Comparison of ENCODE assay signal across 16 mouse cellular contexts in genomic region chr1:90758091-90758673, GRCm38 (mm10).
A peak's percentile ranks its signal among the peaks of the same experiment; 100 is the strongest.
DNase-seq lines count a peak whose midpoint lies in the region; ATAC-seq and TF ChIP-seq lines count a peak whose summit lies in the region.
"Had no signal": no experiment of that assay in that cellular context is flagged by ENCODE, and none has a peak within 500 bp of the region (broad histone marks: within the 10 kb centered on the region; RNA-seq: fewer than 3 reads in every experiment).

No protein-coding gene starts in this region.

- no peak for TF ChIP-seq EP300 in lung, postnatal 0 days (IDR thresholded peaks at IDR 0.05)

- H3K4me2 ChIP-seq in lung, postnatal 0 days (replicated peaks; ENCODE audit: low read depth, low read length), result no peak overlapping the region
- no peak overlapping the region for H3K4me2 ChIP-seq in heart, embryonic 12.5 days
- H3K4me2 ChIP-seq: neural tube, embryonic 12.5 days had no signal

- no peak overlapping the region for H3K9ac ChIP-seq in lung, postnatal 0 days (replicated peaks; ENCODE audit: low read depth)
- no peak overlapping the region for H3K9ac ChIP-seq in heart, embryonic 12.5 days
- H3K9ac ChIP-seq: liver, embryonic 14.5 days; neural tube, embryonic 12.5 days had no signal

- no peaks in the 10 kb centered on the region for H3K36me3 ChIP-seq in lung, postnatal 0 days (ENCODE audit: insufficient read depth, low read length)
- H3K36me3 ChIP-seq in heart, embryonic 12.5 days, result no peaks in the 10 kb centered on the region
- no peaks in the 10 kb centered on the region for H3K36me3 ChIP-seq in kidney, adult 2 months (ENCODE audit: control insufficient read depth, insufficient read depth, low read length)
- H3K36me3 ChIP-seq: embryonic facial prominence, embryonic 10.5 days; hindbrain, embryonic 10.5 days; neural tube, embryonic 12.5 days had no signal

- H3K4me3 ChIP-seq in lung, postnatal 0 days (ENCODE audit: low read depth, low read length), result no peak overlapping the region
- no peak overlapping the region for H3K4me3 ChIP-seq in lung, adult 2 months (replicated peaks; ENCODE audit: extremely low read depth, low read depth, low read length)
- no peak overlapping the region for H3K4me3 ChIP-seq in heart, embryonic 12.5 days
- no peak overlapping the region for H3K4me3 ChIP-seq in kidney, adult 2 months (ENCODE audit: insufficient read depth, low read depth, low read length)
- H3K4me3 ChIP-seq: embryonic facial prominence, embryonic 10.5 days; hindbrain, embryonic 10.5 days; neural tube, embryonic 12.5 days had no signal

- peak; percentile 73 for DNase-seq in lung, postnatal 0 days (ENCODE audit: low spot score)
- DNase-seq in lung, adult 2 months, result no peak
- peak; percentile 59 for DNase-seq in kidney, adult 2 months
- peak; percentile 48 for DNase-seq in lung, postnatal 10 days
- DNase-seq in frontal cortex, postnatal 14 days (ENCODE audit: low spot score in 2 of 2), result no peak
- DNase-seq in left cerebral cortex, postnatal 10 days (ENCODE audit: extremely low spot score in 1 of 2, low spot score in 2 of 2), result no peak
- DNase-seq: cerebellum, adult 9-10 months; retina, postnatal 1 day; spleen, adult 18-20 months had no signal

- WGBS in lung, postnatal 0 days, result 47% methylated on average over 4 of the region's 4 CpGs
- 53% methylated on average over 4 of the region's 4 CpGs for WGBS in lung, adult 2 months
- WGBS in heart, embryonic 12.5 days, result 53% methylated on average over 4 of the region's 4 CpGs
- 53% methylated on average over 4 of the region's 4 CpGs for WGBS in kidney, adult 2 months

- intact Hi-C loops in left cerebral cortex, postnatal 10 days (cut with DNase I), result no loop called here

- no peak for TF ChIP-seq CTCF in lung, postnatal 0 days (IDR thresholded peaks at IDR 0.05)
- TF ChIP-seq CTCF in lung, adult 2 months (IDR thresholded peaks at IDR 0.05; ENCODE audit: insufficient read depth, low read length), result no peak
- no peak for TF ChIP-seq CTCF in kidney, adult 2 months (conservative IDR thresholded peaks at IDR 0.05; ENCODE audit: insufficient read depth, insufficient read length, low read depth, low read length)

- H3K27ac ChIP-seq in lung, postnatal 0 days (ENCODE audit: low read length), result 0 out of 2 replicates have a peak overlapping the region, but pooled peaks have one; percentile 26
- 0 out of 2 replicates have a peak overlapping the region, but pooled peaks have one; percentile 19 for H3K27ac ChIP-seq in heart, embryonic 12.5 days (ENCODE audit: poor library complexity, severe bottlenecking)
- H3K27ac ChIP-seq in kidney, adult 2 months (ENCODE audit: insufficient read depth, low read depth, low read length), result peak overlapping the region; percentile 29; the same call in 1 of the 2 replicates
- H3K27ac ChIP-seq: embryonic facial prominence, embryonic 10.5 days; hindbrain, embryonic 10.5 days; liver, embryonic 14.5 days; neural tube, embryonic 12.5 days had no signal

- no peaks in the 10 kb centered on the region for H3K4me1 ChIP-seq in lung, postnatal 0 days (ENCODE audit: insufficient read depth, low read depth, low read length)
- no peaks in the 10 kb centered on the region for H3K4me1 ChIP-seq in lung, adult 2 months (ENCODE audit: control insufficient read depth, insufficient read depth, low read length)
- H3K4me1 ChIP-seq in heart, embryonic 12.5 days (replicated peaks), result peaks cover 25% of the 10 kb centered on the region
- H3K4me1 ChIP-seq in kidney, adult 2 months (ENCODE audit: control insufficient read depth, insufficient read depth, low read length), result no peaks in the 10 kb centered on the region
- H3K4me1 ChIP-seq: neural tube, embryonic 12.5 days had no signal

- H3K27me3 ChIP-seq in lung, postnatal 0 days (replicated peaks; ENCODE audit: insufficient read depth, low read length), result no peaks in the 10 kb centered on the region
- H3K27me3 ChIP-seq in heart, embryonic 12.5 days (replicated peaks), result no peaks in the 10 kb centered on the region
- H3K27me3 ChIP-seq in kidney, adult 2 months (replicated peaks; ENCODE audit: control insufficient read depth, insufficient read depth, low read length), result no peaks in the 10 kb centered on the region; the same call in 1 of the 2 replicates
- H3K27me3 ChIP-seq: neural tube, embryonic 12.5 days; Patski had no signal

- ATAC-seq in lung, postnatal 0 days, result peak; percentile 79
- no peak for ATAC-seq in heart, embryonic 12.5 days (ENCODE audit: insufficient number of reproducible peaks, low FRiP score)
- ATAC-seq: midbrain, embryonic 16.5 days; Patski had no signal

- TF ChIP-seq POLR2A in lung, adult 2 months (IDR thresholded peaks at IDR 0.05; ENCODE audit: borderline replicate concordance, extremely low read depth, low read depth, low read length), result no peak
- no peak for TF ChIP-seq POLR2A in kidney, adult 2 months (IDR thresholded peaks at IDR 0.05; ENCODE audit: low read depth, low read length)

- no peaks in the 10 kb centered on the region for H3K9me3 ChIP-seq in lung, postnatal 0 days (ENCODE audit: low read length)
- H3K9me3 ChIP-seq in heart, embryonic 12.5 days (replicated peaks), result no peaks in the 10 kb centered on the region
- H3K9me3 ChIP-seq: embryonic facial prominence, embryonic 10.5 days; hindbrain, embryonic 10.5 days; neural tube, embryonic 12.5 days had no signal

Comparison
In these comparisons a context has a peak if more than half of its experiments do, and no peak if none do; other contexts are left out.
1. DNase-seq: peak in lung, postnatal 0 days (single experiment), kidney, adult 2 months (single experiment) and lung, postnatal 10 days (single experiment); none in lung, adult 2 months (single experiment), frontal cortex, postnatal 14 days (0 of 2) and left cerebral cortex, postnatal 10 days (0 of 2).
2. Peak in every context shown above with its lines, with median percentiles within 50 percentile points of each other: H3K27ac ChIP-seq.